Mouse (Mus musculus): ENCODE measurements around the gene A730061H03Rik. TPM values are rescaled to one million over a fixed set of nuclear protein-coding genes. Genes with fewer than 3 reads are reported as not detected.

Gene A730061H03Rik
- polyA plus RNA-seq, 1 experiment from 2014 or later: not detected

- H3K9me3 ChIP-seq: no peaks in the 10 kb centered on the region
- peak within 1 kb of the TSS; percentile 90 for H3K27ac ChIP-seq
- H3K36me3 ChIP-seq (replicated peaks): peaks cover 9% of the 10 kb centered on the region; the same call in 1 of the 2 replicates
- H3K4me3 ChIP-seq: peak within 1 kb of the TSS; percentile 85
- under 1% methylated on average over 22 of the region's 22 CpGs for WGBS
- ATAC-seq (replicated peaks): peak; percentile 96
- H3K4me1 ChIP-seq: peaks cover 34% of the 10 kb centered on the region
- no peaks in the 10 kb centered on the region for H3K27me3 ChIP-seq (replicated peaks)
- peak within 1 kb of the TSS; percentile 96 for H3K4me2 ChIP-seq
- peak within 1 kb of the TSS; percentile 91 for H3K9ac ChIP-seq
Measured at GRCm38 (mm10) chr14:55590748-55591330, 30.6 kb upstream of the A730061H03Rik start, which contains the start of gene Psme2. Gene Psme2, minus strand, starts transcription at chr14:55591113.

DNA sequence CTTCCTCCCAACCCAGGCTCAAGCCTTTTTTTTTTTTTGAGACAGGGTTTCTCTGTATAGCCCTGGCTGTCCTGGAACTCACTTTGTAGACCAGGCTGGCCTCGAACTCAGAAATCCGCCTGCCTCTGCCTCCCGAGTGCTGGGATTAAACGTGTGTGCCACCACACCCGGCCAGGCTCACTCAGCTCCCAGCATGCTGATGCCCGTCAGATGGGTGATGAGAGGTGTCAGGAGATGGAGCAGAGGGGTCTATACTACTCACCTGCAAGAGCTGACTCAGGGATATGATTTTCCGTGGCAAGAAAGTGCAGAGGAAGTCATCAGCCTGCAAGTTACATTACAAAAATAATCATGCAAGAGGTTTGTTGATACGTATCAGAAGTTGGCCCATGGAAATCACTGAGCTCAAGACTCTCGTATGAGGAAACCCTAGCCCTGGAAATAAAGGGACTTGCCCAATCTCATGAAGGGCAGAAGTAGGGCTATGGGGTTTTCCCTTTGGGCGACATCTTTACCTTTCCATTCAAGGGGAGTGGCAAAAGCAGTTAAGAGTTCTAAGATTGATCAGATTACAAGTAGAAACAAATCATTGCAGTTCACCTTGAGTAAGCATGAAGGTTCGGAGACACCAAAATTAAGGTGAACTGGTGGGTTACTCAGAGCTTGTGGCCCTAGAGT lies 29.7 kb upstream of the A730061H03Rik start:
- 88% methylated on average over 11 of the region's 11 CpGs for WGBS

DNA sequence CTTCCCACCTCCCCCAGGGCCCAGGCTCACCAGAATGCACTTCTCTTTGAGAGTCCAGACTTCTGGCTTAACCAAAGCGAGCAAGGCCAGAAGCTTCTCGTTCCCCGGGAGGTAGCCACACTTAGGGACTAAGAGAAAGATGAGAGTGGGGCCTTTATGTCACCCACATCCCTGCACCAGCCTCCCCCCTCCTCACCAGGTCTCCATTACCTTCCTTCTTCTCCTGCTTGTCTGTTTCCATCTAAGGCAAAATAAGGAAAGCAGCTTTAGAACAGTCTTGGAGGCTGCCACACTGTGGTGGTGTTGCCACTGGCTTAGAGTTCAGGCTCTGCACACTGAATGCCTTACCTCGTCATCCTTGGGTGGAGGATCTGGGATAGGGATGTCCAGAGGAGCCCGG lies 29.1 kb upstream of the A730061H03Rik start:
- H3K4me2 ChIP-seq: no peak overlapping the region
- 91% methylated on average over 5 of the region's 5 CpGs for WGBS
- no peaks in the 10 kb centered on the region for H3K27me3 ChIP-seq (replicated peaks)
- no peaks in the 10 kb centered on the region for H3K9me3 ChIP-seq
- peaks cover 38% of the 10 kb centered on the region for H3K4me1 ChIP-seq
- no peak overlapping the region for H3K27ac ChIP-seq
- no peak for ATAC-seq (replicated peaks)
- no peak overlapping the region for H3K9ac ChIP-seq
- H3K4me3 ChIP-seq: no peak overlapping the region
- 0 out of 2 replicates have a peak, but pooled peaks cover 2% of the 10 kb centered on the region for H3K36me3 ChIP-seq (replicated peaks)

More for the DNA sequence above, 29.7 kb upstream of the A730061H03Rik start:
- Histone ChIP-seq H3K9me3 (no peaks in the 10 kb centered on the region), H3K4me1 (peaks cover 33% of the 10 kb centered on the region), H3K9ac (peak overlapping the region; percentile 91), H3K4me3 (peak overlapping the region; percentile 85), H3K27me3 (replicated peaks) (no peaks in the 10 kb centered on the region), H3K36me3 (replicated peaks) (0 out of 2 replicates have a peak, but pooled peaks cover 3% of the 10 kb centered on the region), H3K4me2 (peak overlapping the region; percentile 96), H3K27ac (peak overlapping the region; percentile 90; the same call in 1 of the 2 replicates)
- no peak for ATAC-seq (replicated peaks)

GRCm38 (mm10) chr14:55586149-55586548 lies 25.9 kb upstream of the A730061H03Rik start:
- ATAC-seq (replicated peaks): no peak
- Histone ChIP-seq H3K9me3 (no peaks in the 10 kb centered on the region), H3K36me3 (replicated peaks) (peaks cover 5% of the 10 kb centered on the region; the same call in 1 of the 2 replicates), H3K4me2 (no peak overlapping the region), H3K4me3 (no peak overlapping the region), H3K27me3 (replicated peaks) (no peaks in the 10 kb centered on the region), H3K27ac (no peak overlapping the region), H3K9ac (no peak overlapping the region), H3K4me1 (peaks cover 21% of the 10 kb centered on the region)
- WGBS: 97% methylated on average over 2 of the region's 2 CpGs

DNA sequence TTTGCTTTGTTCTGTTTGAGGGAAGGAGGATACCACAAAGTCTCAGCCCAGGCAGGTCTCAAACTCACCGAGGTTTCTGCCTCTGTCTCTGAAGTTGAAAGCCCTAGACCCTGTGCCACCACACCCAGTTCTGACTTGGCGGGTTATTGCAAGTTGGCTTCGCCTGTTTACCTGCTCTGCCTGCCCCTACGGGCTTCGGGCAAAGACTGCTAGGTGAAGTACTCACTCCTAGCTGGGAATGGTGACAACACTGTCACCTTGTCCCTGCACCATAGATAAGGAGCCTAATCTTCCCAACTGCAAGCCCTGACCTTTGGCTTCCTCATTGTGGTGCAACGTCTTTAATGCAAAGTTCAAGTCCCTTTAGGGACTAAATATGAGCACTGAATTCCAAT lies 25.4 kb upstream of the A730061H03Rik start:
- Histone ChIP-seq H3K4me2 (peak overlapping the region; percentile 66), H3K9me3 (no peaks in the 10 kb centered on the region), H3K27ac (no peak overlapping the region), H3K36me3 (replicated peaks) (peaks cover 11% of the 10 kb centered on the region; the same call in 1 of the 2 replicates), H3K4me1 (peaks cover 20% of the 10 kb centered on the region), H3K4me3 (0 out of 2 replicates have a peak overlapping the region, but pooled peaks have one; percentile 46), H3K9ac (0 out of 2 replicates have a peak overlapping the region, but pooled peaks have one; percentile 49), H3K27me3 (replicated peaks) (no peaks in the 10 kb centered on the region)
- 70% methylated on average over 6 of the region's 6 CpGs for WGBS
- no peak; the same call in 1 of the 2 replicates for ATAC-seq (replicated peaks)

GRCm38 (mm10) chr14:55584702-55585565 lies 24.7 kb upstream of the A730061H03Rik start, which contains the start of gene Emc9:
Gene Emc9, minus strand, starts transcription at chr14:55585302.
- Histone ChIP-seq H3K4me1 (peaks cover 14% of the 10 kb centered on the region), H3K9me3 (no peaks in the 10 kb centered on the region), H3K4me2 (peak within 1 kb of the TSS; percentile 66), H3K9ac (peak within 1 kb of the TSS; percentile 49), H3K27me3 (replicated peaks) (no peaks in the 10 kb centered on the region), H3K4me3 (peak within 1 kb of the TSS; percentile 46), H3K27ac (peak within 1 kb of the TSS; percentile 47), H3K36me3 (replicated peaks) (peaks cover 12% of the 10 kb centered on the region; the same call in 1 of the 2 replicates)
- ATAC-seq (replicated peaks): peak; percentile 73
- WGBS: 3% methylated on average over 43 of the region's 43 CpGs

GRCm38 (mm10) chr14:55584303-55584701 lies 24.1 kb upstream of the A730061H03Rik start:
- no peaks in the 10 kb centered on the region for H3K27me3 ChIP-seq (replicated peaks)
- H3K27ac ChIP-seq: no peak overlapping the region
- WGBS: 43% methylated on average over 5 of the region's 5 CpGs
- peak overlapping the region; percentile 49 for H3K9ac ChIP-seq
- no peak for ATAC-seq (replicated peaks)
- H3K4me2 ChIP-seq: peak overlapping the region; percentile 66
- H3K4me3 ChIP-seq: peak overlapping the region; percentile 46
- H3K9me3 ChIP-seq: no peaks in the 10 kb centered on the region
- H3K36me3 ChIP-seq (replicated peaks): peaks cover 12% of the 10 kb centered on the region; the same call in 1 of the 2 replicates
- H3K4me1 ChIP-seq: peaks cover 11% of the 10 kb centered on the region

- Histone ChIP-seq H3K4me2 (no peak overlapping the region), H3K4me1 (peaks cover 26% of the 10 kb centered on the region), H3K9ac (no peak overlapping the region), H3K27me3 (replicated peaks) (no peaks in the 10 kb centered on the region), H3K36me3 (replicated peaks) (peaks cover 12% of the 10 kb centered on the region; the same call in 1 of the 2 replicates), H3K9me3 (no peaks in the 10 kb centered on the region), H3K27ac (no peak overlapping the region), H3K4me3 (no peak overlapping the region)
- no peak for ATAC-seq (replicated peaks)
- WGBS: 72% methylated on average over 9 of the region's 9 CpGs
Measured at GRCm38 (mm10) chr14:55581981-55582681, 21.9 kb upstream of the A730061H03Rik start.

- ATAC-seq (replicated peaks): no peak
- H3K9ac ChIP-seq: no peak overlapping the region
- no peak overlapping the region for H3K27ac ChIP-seq
- H3K36me3 ChIP-seq (replicated peaks): peaks cover 12% of the 10 kb centered on the region; the same call in 1 of the 2 replicates
- peaks cover 26% of the 10 kb centered on the region for H3K4me1 ChIP-seq
- no peaks in the 10 kb centered on the region for H3K9me3 ChIP-seq
- H3K4me2 ChIP-seq: no peak overlapping the region
- no peaks in the 10 kb centered on the region for H3K27me3 ChIP-seq (replicated peaks)
- WGBS: 94% methylated on average over 16 of the region's 16 CpGs
- no peak overlapping the region for H3K4me3 ChIP-seq
Measured at GRCm38 (mm10) chr14:55580731-55581130, 20.5 kb upstream of the A730061H03Rik start.

GRCm38 (mm10) chr14:55579511-55580496 lies 19.6 kb upstream of the A730061H03Rik start:
- Histone ChIP-seq H3K9me3 (no peaks in the 10 kb centered on the region), H3K36me3 (replicated peaks) (peaks cover 12% of the 10 kb centered on the region; the same call in 1 of the 2 replicates), H3K9ac (no peak overlapping the region), H3K4me2 (0 out of 2 replicates have a peak overlapping the region, but pooled peaks have one; percentile 85), H3K27ac (no peak overlapping the region), H3K4me1 (peaks cover 26% of the 10 kb centered on the region), H3K4me3 (no peak overlapping the region), H3K27me3 (replicated peaks) (no peaks in the 10 kb centered on the region)
- ATAC-seq (replicated peaks): no peak
- 82% methylated on average over 23 of the region's 23 CpGs for WGBS

Data from midbrain, embryonic 15.5 days (tissue).